Mouse (Mus musculus): ENCODE measurements around the gene Prokr1. TPM values are rescaled to one million over a fixed set of nuclear protein-coding genes. Genes with fewer than 3 reads are reported as not detected.
"Not testable (repeated sequence)": the region's sequence is repeated elsewhere in the genome, so short reads cannot be mapped to it uniquely, and the experiment has no call there.

Gene Prokr1
- polyA plus RNA-seq, 2 experiments: 2.9 to 4.9 TPM

GRCm38 (mm10) chr6:87582456-87582855 is 8.1 kb downstream of the Prokr1 start:
- Histone ChIP-seq H3K27me3 (ENCODE audit: control insufficient read depth, insufficient read depth, low read length) (no peaks in the 10 kb centered on the region), H3K4me1 (replicated peaks; ENCODE audit: control insufficient read depth in 2 of 2, insufficient read depth in 2 of 2, low read length in 1 of 2) (peaks cover 51 to 53% of the 10 kb centered on the region in 2 experiments), H3K4me3 (ENCODE audit: insufficient read depth in 1 of 2, low read depth in 2 of 2, low read length in 2 of 2) (peak overlapping the region in 1 of 2 experiments; percentile 41; a peak in 2 of 4 replicates), H3K4me2 (ENCODE audit: low read depth) (peak overlapping the region; percentile 79), H3K27ac (peak overlapping the region; percentile 99), H3K9ac (replicated peaks) (peak overlapping the region; percentile 64), H3K9me3 (ENCODE audit: control insufficient read depth, low read length) (no peaks in the 10 kb centered on the region), H3K36me3 (replicated peaks; ENCODE audit: control insufficient read depth, insufficient read depth, low read depth) (no peaks in the 10 kb centered on the region; the same call in none of the 2 replicates)
- no peak for ATAC-seq (ENCODE audit: insufficient read depth)
- TF ChIP-seq CTCF (IDR thresholded peaks at IDR 0.05; ENCODE audit: low read depth): no peak
- DNase-seq (ENCODE audit: low read depth in 3 of 3, low spot score in 3 of 3): no peak
- 13% methylated on average over 6 of the region's 6 CpGs for WGBS (ENCODE audit: insufficient replicate concordance)

- ATAC-seq (ENCODE audit: insufficient read depth) (no peak), DNase-seq (ENCODE audit: low read depth in 3 of 3, low spot score in 3 of 3) (no peak)
- WGBS (ENCODE audit: insufficient replicate concordance): 76% methylated on average over 18 of the region's 18 CpGs
- no peaks in the 10 kb centered on the region; the same call in none of the 2 replicates for H3K36me3 ChIP-seq (replicated peaks; ENCODE audit: control insufficient read depth, insufficient read depth, low read depth)
- peaks cover 48 to 50% of the 10 kb centered on the region in 2 experiments for H3K4me1 ChIP-seq (replicated peaks; ENCODE audit: control insufficient read depth in 2 of 2, insufficient read depth in 2 of 2, low read length in 1 of 2)
- TF ChIP-seq CTCF (IDR thresholded peaks at IDR 0.05; ENCODE audit: low read depth) (no peak), EP300 (IDR thresholded peaks at IDR 0.05; ENCODE audit: low read depth) (no peak)
- no peak overlapping the region for H3K4me3 ChIP-seq (ENCODE audit: insufficient read depth in 1 of 2, low read depth in 2 of 2, low read length in 2 of 2)
- H3K9me3 ChIP-seq (ENCODE audit: control insufficient read depth, low read length): no peaks in the 10 kb centered on the region
- H3K9ac ChIP-seq (replicated peaks): no peak overlapping the region
- H3K27me3 ChIP-seq (ENCODE audit: control insufficient read depth, insufficient read depth, low read length): no peaks in the 10 kb centered on the region
- H3K27ac ChIP-seq: peak overlapping the region; percentile 99; the same call in 1 of the 2 replicates
- H3K4me2 ChIP-seq (ENCODE audit: low read depth): no peak overlapping the region
Observed at GRCm38 (mm10) chr6:87581581-87581980, 9.0 kb downstream of the Prokr1 start.

- Histone ChIP-seq H3K4me2 (ENCODE audit: low read depth) (no peak overlapping the region), H3K27ac (no peak overlapping the region), H3K9me3 (ENCODE audit: control insufficient read depth, low read length) (no peaks in the 10 kb centered on the region), H3K4me3 (ENCODE audit: insufficient read depth in 1 of 2, low read depth in 2 of 2, low read length in 2 of 2) (no peak overlapping the region), H3K9ac (replicated peaks) (no peak overlapping the region), H3K36me3 (replicated peaks; ENCODE audit: control insufficient read depth, insufficient read depth, low read depth) (no peaks in the 10 kb centered on the region; the same call in none of the 2 replicates), H3K4me1 (replicated peaks; ENCODE audit: control insufficient read depth in 2 of 2, insufficient read depth in 2 of 2, low read length in 1 of 2) (peaks cover 44 to 47% of the 10 kb centered on the region in 2 experiments), H3K27me3 (ENCODE audit: control insufficient read depth, insufficient read depth, low read length) (no peaks in the 10 kb centered on the region)
- 83% methylated on average over 15 of the region's 15 CpGs for WGBS (ENCODE audit: insufficient replicate concordance)
- DNase-seq (ENCODE audit: low read depth in 3 of 3, low spot score in 3 of 3) (no peak), ATAC-seq (ENCODE audit: insufficient read depth) (no peak)
- TF ChIP-seq CTCF (IDR thresholded peaks at IDR 0.05; ENCODE audit: low read depth): no peak
- TF ChIP-seq EP300 (IDR thresholded peaks at IDR 0.05; ENCODE audit: low read depth): no peak
Observed at GRCm38 (mm10) chr6:87581071-87581470, 9.5 kb downstream of the Prokr1 start.

- ATAC-seq (ENCODE audit: insufficient read depth): no peak
- H3K4me2 ChIP-seq (ENCODE audit: low read depth): no peak overlapping the region
Observed at GRCm38 (mm10) chr6:87578247-87578646, 12.3 kb downstream of the Prokr1 start.

GRCm38 (mm10) chr6:87576648-87577330 is 13.8 kb downstream of the Prokr1 start:
- Histone ChIP-seq H3K27ac (no peak overlapping the region), H3K4me3 (ENCODE audit: insufficient read depth in 1 of 2, low read depth in 2 of 2, low read length in 2 of 2) (no peak overlapping the region), H3K27me3 (ENCODE audit: control insufficient read depth, insufficient read depth, low read length) (no peaks in the 10 kb centered on the region), H3K9me3 (ENCODE audit: control insufficient read depth, low read length) (no peaks in the 10 kb centered on the region), H3K9ac (replicated peaks) (no peak overlapping the region), H3K4me1 (replicated peaks; ENCODE audit: control insufficient read depth in 2 of 2, insufficient read depth in 2 of 2, low read length in 1 of 2) (peaks cover 4 to 5% of the 10 kb centered on the region in 2 experiments), H3K4me2 (ENCODE audit: low read depth) (no peak overlapping the region), H3K36me3 (replicated peaks; ENCODE audit: control insufficient read depth, insufficient read depth, low read depth) (no peaks in the 10 kb centered on the region; the same call in none of the 2 replicates)
- DNase-seq (ENCODE audit: low read depth in 3 of 3, low spot score in 3 of 3) (no peak), ATAC-seq (ENCODE audit: insufficient read depth) (no peak)
- WGBS (ENCODE audit: insufficient replicate concordance): 47% methylated on average over 4 of the region's 4 CpGs
- TF ChIP-seq CTCF (IDR thresholded peaks at IDR 0.05; ENCODE audit: low read depth) (no peak), EP300 (IDR thresholded peaks at IDR 0.05; ENCODE audit: low read depth) (no peak)

More at GRCm38 (mm10) chr6:87578247-87578646, 12.3 kb downstream of the Prokr1 start:
- H3K9me3 ChIP-seq (ENCODE audit: control insufficient read depth, low read length): no peaks in the 10 kb centered on the region
- peaks cover 17 to 18% of the 10 kb centered on the region in 2 experiments for H3K4me1 ChIP-seq (replicated peaks; ENCODE audit: control insufficient read depth in 2 of 2, insufficient read depth in 2 of 2, low read length in 1 of 2)
- H3K27ac ChIP-seq: no peak overlapping the region
- TF ChIP-seq EP300 (IDR thresholded peaks at IDR 0.05; ENCODE audit: low read depth) (no peak), CTCF (IDR thresholded peaks at IDR 0.05; ENCODE audit: low read depth) (peak; percentile 24; the same call in 1 of the 2 replicates)
- H3K27me3 ChIP-seq (ENCODE audit: control insufficient read depth, insufficient read depth, low read length): no peaks in the 10 kb centered on the region
- DNase-seq (ENCODE audit: low read depth in 3 of 3, low spot score in 3 of 3): no peak
- 50% methylated on average over 9 of the region's 9 CpGs for WGBS (ENCODE audit: insufficient replicate concordance)
- H3K36me3 ChIP-seq (replicated peaks; ENCODE audit: control insufficient read depth, insufficient read depth, low read depth): no peaks in the 10 kb centered on the region; the same call in none of the 2 replicates
- H3K4me3 ChIP-seq (ENCODE audit: insufficient read depth in 1 of 2, low read depth in 2 of 2, low read length in 2 of 2): no peak overlapping the region
- no peak overlapping the region for H3K9ac ChIP-seq (replicated peaks)

- not testable (repeated sequence) for H3K27ac ChIP-seq; H3K27me3 ChIP-seq (ENCODE audit: control insufficient read depth, insufficient read depth, low read length); H3K4me1 ChIP-seq (replicated peaks; ENCODE audit: control insufficient read depth in 2 of 2, insufficient read depth in 2 of 2, low read length in 1 of 2); H3K9me3 ChIP-seq (ENCODE audit: control insufficient read depth, low read length); H3K9ac ChIP-seq (replicated peaks); H3K4me2 ChIP-seq (ENCODE audit: low read depth); H3K36me3 ChIP-seq (replicated peaks; ENCODE audit: control insufficient read depth, insufficient read depth, low read depth); ATAC-seq (ENCODE audit: insufficient read depth); DNase-seq (ENCODE audit: low read depth in 3 of 3, low spot score in 3 of 3); H3K4me3 ChIP-seq (ENCODE audit: insufficient read depth in 1 of 2, low read depth in 2 of 2, low read length in 2 of 2)
Observed at GRCm38 (mm10) chr6:87571863-87572262, 18.7 kb downstream of the Prokr1 start.

Data from liver, embryonic 14.5 days (tissue).